Mouse (Mus musculus): Measurements from ENCODE around the gene Ropn1l. TPM values are rescaled to one million over a fixed set of nuclear protein-coding genes. Genes with fewer than 3 reads are reported as not detected.

Gene Ropn1l
- 1.4 and 2.5 TPM in 2 replicates for polyA plus RNA-seq (2015; fragmentation: Nextera tagmentation; extraction: Ambion mirVana)

DNA sequence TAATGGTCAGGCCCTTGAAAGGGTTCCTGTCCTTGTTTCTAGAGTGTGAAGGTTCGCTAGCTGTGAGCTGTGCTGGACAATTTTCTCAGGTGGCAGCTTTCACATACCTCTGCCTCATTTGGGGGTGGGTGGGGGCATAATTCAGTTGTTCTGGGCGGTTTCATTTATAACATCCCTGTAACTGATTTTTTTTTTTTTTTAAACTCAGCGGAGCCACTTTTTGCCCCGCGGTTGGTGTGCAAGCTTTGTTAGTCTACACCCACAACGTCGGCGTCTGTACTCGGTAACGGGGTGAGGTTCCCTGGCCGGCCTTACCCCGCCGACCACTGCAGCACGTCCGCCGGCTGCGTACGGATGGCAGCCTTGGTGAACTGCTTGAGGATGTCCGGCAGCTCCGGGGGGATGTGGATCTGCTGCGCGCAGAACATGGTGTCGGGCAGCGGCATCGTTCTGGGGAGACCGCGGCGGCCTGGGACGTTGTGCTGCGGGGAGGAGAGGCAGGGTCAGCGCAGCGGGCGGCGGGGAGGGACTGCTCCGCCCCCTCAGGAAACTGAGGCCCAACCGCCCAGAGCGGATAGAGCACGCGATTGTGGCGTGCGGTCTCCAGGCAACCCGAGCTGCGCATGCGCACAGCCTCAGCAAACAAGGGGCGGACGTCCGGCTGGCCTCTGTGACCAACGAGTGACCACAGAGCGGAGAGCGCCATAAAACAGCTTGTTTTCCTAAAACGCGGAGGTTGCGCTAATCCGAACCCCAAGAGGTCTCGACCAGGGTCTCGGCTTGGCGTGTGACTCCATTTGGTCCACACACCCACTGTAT lies at the start of gene Ropn1l:
TSS of gene Ropn1l (minus strand) at position 640 of the 819 bp plus-strand sequence.
- Histone ChIP-seq H3K27me3 (no peaks in the 10 kb centered on the region), H3K4me3 (peak within 1 kb of the TSS; percentile 65), H3K9me3 (no peaks in the 10 kb centered on the region), H3K4me1 (replicated peaks) (peaks cover 8% of the 10 kb centered on the region), H3K27ac (peak within 1 kb of the TSS; percentile 85), H3K36me3 (peaks cover 12% of the 10 kb centered on the region), H3K9ac (peak within 1 kb of the TSS; percentile 82), H3K4me2 (peak within 1 kb of the TSS; percentile 79)
- WGBS: under 1% methylated on average over 57 of the region's 57 CpGs
- ATAC-seq (ENCODE audit: low FRiP score): peak; percentile 92

GRCm38 (mm10) chr15:31502996-31503395 lies 49.5 kb upstream of the Ropn1l start:
- no peak for ATAC-seq (ENCODE audit: low FRiP score)
- Histone ChIP-seq H3K4me3 (no peak overlapping the region), H3K27ac (no peak overlapping the region), H3K4me2 (no peak overlapping the region), H3K9ac (no peak overlapping the region), H3K27me3 (no peaks in the 10 kb centered on the region), H3K36me3 (peaks cover 32% of the 10 kb centered on the region), H3K9me3 (no peaks in the 10 kb centered on the region), H3K4me1 (replicated peaks) (no peaks in the 10 kb centered on the region)
- 94% methylated on average over 4 of the region's 4 CpGs for WGBS

- 74% methylated on average over 1 of the region's 1 CpGs for WGBS
- H3K9ac ChIP-seq: no peak overlapping the region
- H3K27me3 ChIP-seq: no peaks in the 10 kb centered on the region
- no peak overlapping the region for H3K27ac ChIP-seq
- ATAC-seq (ENCODE audit: low FRiP score): no peak
- H3K4me3 ChIP-seq: no peak overlapping the region
- H3K36me3 ChIP-seq: peaks cover 38% of the 10 kb centered on the region
- no peak overlapping the region for H3K4me2 ChIP-seq
- H3K4me1 ChIP-seq (replicated peaks): no peaks in the 10 kb centered on the region
- no peaks in the 10 kb centered on the region for H3K9me3 ChIP-seq
These were observed 48.8 kb upstream of the Ropn1l start for GRCm38 (mm10) chr15:31502313-31502712.

- ATAC-seq (ENCODE audit: low FRiP score): no peak
- H3K36me3 ChIP-seq: peaks cover 64% of the 10 kb centered on the region
- no peaks in the 10 kb centered on the region for H3K9me3 ChIP-seq
- no peak overlapping the region for H3K4me3 ChIP-seq
- no peaks in the 10 kb centered on the region for H3K4me1 ChIP-seq (replicated peaks)
- H3K27ac ChIP-seq: no peak overlapping the region
- H3K27me3 ChIP-seq: no peaks in the 10 kb centered on the region
- H3K9ac ChIP-seq: no peak overlapping the region
- WGBS: 94% methylated on average over 9 of the region's 9 CpGs
- no peak overlapping the region for H3K4me2 ChIP-seq
These were observed 41.3 kb upstream of the Ropn1l start for GRCm38 (mm10) chr15:31494803-31495202.

GRCm38 (mm10) chr15:31494310-31494709 lies 40.8 kb upstream of the Ropn1l start:
- ATAC-seq (ENCODE audit: low FRiP score): no peak
- no peak overlapping the region for H3K4me2 ChIP-seq
- H3K9me3 ChIP-seq: no peaks in the 10 kb centered on the region
- H3K27ac ChIP-seq: no peak overlapping the region
- H3K27me3 ChIP-seq: no peaks in the 10 kb centered on the region
- 86% methylated on average over 3 of the region's 3 CpGs for WGBS
- no peak overlapping the region for H3K4me3 ChIP-seq
- no peak overlapping the region for H3K9ac ChIP-seq
- H3K36me3 ChIP-seq: peaks cover 66% of the 10 kb centered on the region
- H3K4me1 ChIP-seq (replicated peaks): no peaks in the 10 kb centered on the region

GRCm38 (mm10) chr15:31487407-31487806 lies 33.9 kb upstream of the Ropn1l start:
- Histone ChIP-seq H3K9ac (no peak overlapping the region), H3K36me3 (peaks cover 44% of the 10 kb centered on the region), H3K4me1 (replicated peaks) (no peaks in the 10 kb centered on the region), H3K4me2 (no peak overlapping the region), H3K27me3 (no peaks in the 10 kb centered on the region), H3K9me3 (no peaks in the 10 kb centered on the region), H3K27ac (no peak overlapping the region; the same call in 1 of the 2 replicates), H3K4me3 (no peak overlapping the region)
- ATAC-seq (ENCODE audit: low FRiP score): no peak
- WGBS: 47% methylated on average over 2 of the region's 2 CpGs

- H3K4me2 ChIP-seq: no peak overlapping the region
- H3K4me1 ChIP-seq (replicated peaks): no peaks in the 10 kb centered on the region
- H3K27me3 ChIP-seq: no peaks in the 10 kb centered on the region
- WGBS: 100% methylated on average over 1 of the region's 1 CpGs
- H3K4me3 ChIP-seq: no peak overlapping the region
- H3K36me3 ChIP-seq: peaks cover 77% of the 10 kb centered on the region
- no peak overlapping the region for H3K9ac ChIP-seq
- ATAC-seq (ENCODE audit: low FRiP score): no peak
- no peaks in the 10 kb centered on the region for H3K9me3 ChIP-seq
- no peak overlapping the region for H3K27ac ChIP-seq
These were observed 23.1 kb upstream of the Ropn1l start for GRCm38 (mm10) chr15:31476678-31477077.

GRCm38 (mm10) chr15:31472645-31473574 lies 19.4 kb upstream of the Ropn1l start:
- no peak overlapping the region for H3K27ac ChIP-seq
- no peaks in the 10 kb centered on the region for H3K9me3 ChIP-seq
- no peaks in the 10 kb centered on the region for H3K27me3 ChIP-seq
- H3K4me1 ChIP-seq (replicated peaks): no peaks in the 10 kb centered on the region
- no peak for ATAC-seq (ENCODE audit: low FRiP score)
- no peak overlapping the region for H3K4me3 ChIP-seq
- H3K36me3 ChIP-seq: peaks cover 61% of the 10 kb centered on the region
- no peak overlapping the region for H3K4me2 ChIP-seq
- 81% methylated on average over 4 of the region's 4 CpGs for WGBS
- no peak overlapping the region for H3K9ac ChIP-seq

- WGBS: 90% methylated on average over 4 of the region's 4 CpGs
These were observed 18.0 kb upstream of the Ropn1l start for GRCm38 (mm10) chr15:31471529-31471928.

DNA sequence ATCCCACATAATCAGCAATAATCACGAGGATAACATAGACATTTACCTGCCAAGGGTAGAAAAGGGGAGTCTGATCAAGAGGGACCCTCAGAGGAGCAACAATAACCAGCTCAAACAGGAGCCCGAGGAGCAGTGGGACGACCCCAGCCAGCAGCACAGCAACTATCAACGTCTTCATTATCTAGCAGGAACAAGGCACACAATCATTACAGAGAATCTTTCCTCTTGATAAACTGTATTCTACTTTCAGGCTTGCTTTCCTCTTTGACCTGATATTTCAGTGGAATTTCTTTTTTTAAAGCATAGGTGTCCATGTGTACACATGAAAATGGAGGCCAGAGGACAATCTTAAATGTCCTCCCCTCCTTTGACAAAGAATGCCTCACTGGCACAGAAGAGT lies 16.0 kb upstream of the Ropn1l start:
- WGBS: 86% methylated on average over 4 of the region's 4 CpGs
- Histone ChIP-seq H3K4me1 (replicated peaks) (no peaks in the 10 kb centered on the region), H3K4me3 (no peak overlapping the region), H3K4me2 (no peak overlapping the region), H3K27me3 (no peaks in the 10 kb centered on the region), H3K9ac (no peak overlapping the region), H3K36me3 (peaks cover 66% of the 10 kb centered on the region), H3K9me3 (no peaks in the 10 kb centered on the region), H3K27ac (no peak overlapping the region)
- ATAC-seq (ENCODE audit: low FRiP score): no peak

More at GRCm38 (mm10) chr15:31471529-31471928, 18.0 kb upstream of the Ropn1l start:
- Histone ChIP-seq H3K27ac (no peak overlapping the region), H3K4me2 (no peak overlapping the region), H3K9me3 (no peaks in the 10 kb centered on the region), H3K27me3 (no peaks in the 10 kb centered on the region), H3K9ac (no peak overlapping the region), H3K4me3 (no peak overlapping the region), H3K36me3 (peaks cover 62% of the 10 kb centered on the region), H3K4me1 (replicated peaks) (no peaks in the 10 kb centered on the region)
- no peak for ATAC-seq (ENCODE audit: low FRiP score)

DNA sequence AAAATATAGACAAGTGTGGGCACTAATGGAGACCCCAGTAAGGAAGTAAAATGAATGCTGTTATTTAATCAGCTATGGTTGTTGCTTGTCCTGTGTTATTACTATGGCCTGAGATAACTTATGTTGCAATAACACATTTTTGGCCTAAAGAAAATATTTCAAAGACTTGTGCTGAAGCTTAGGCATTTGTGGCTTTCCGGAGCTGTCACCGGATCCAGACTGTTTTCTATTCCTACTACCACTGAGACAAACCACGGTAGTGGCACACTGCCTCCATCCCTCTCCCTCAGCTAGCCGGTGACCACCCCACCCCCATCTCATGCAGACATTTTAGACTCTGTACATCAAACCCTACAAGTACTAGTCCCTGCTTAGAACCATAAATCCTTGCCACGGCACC lies 15.3 kb upstream of the Ropn1l start:
- peaks cover 67% of the 10 kb centered on the region for H3K36me3 ChIP-seq
- no peaks in the 10 kb centered on the region for H3K9me3 ChIP-seq
- H3K4me2 ChIP-seq: no peak overlapping the region
- no peak overlapping the region for H3K4me3 ChIP-seq
- ATAC-seq (ENCODE audit: low FRiP score): no peak
- H3K27me3 ChIP-seq: no peaks in the 10 kb centered on the region
- no peak overlapping the region for H3K27ac ChIP-seq
- no peaks in the 10 kb centered on the region for H3K4me1 ChIP-seq (replicated peaks)
- H3K9ac ChIP-seq: no peak overlapping the region
- WGBS: 92% methylated on average over 5 of the region's 5 CpGs

DNA sequence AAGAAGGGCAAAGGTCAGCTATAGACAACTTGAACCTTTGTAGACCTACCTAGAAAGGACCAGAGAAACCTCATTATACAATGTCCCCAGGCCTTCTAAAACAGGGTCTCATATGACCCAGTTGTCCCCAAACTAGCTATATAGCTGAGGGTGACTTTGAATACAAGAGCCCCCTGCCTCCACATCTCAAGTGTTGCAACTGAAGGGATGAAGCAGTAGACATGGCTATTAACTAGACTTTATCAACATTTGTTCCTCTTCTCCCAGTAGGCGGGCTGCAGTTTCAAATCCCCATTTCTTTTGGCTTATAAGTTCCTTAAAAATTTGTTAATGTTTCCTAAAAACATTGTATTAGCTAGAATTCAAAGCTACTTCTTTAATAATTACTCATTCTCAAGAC lies 13.2 kb upstream of the Ropn1l start:
- H3K4me2 ChIP-seq: no peak overlapping the region
- H3K9me3 ChIP-seq: no peaks in the 10 kb centered on the region
- no peaks in the 10 kb centered on the region for H3K4me1 ChIP-seq (replicated peaks)
- H3K27me3 ChIP-seq: no peaks in the 10 kb centered on the region
- no peak overlapping the region for H3K4me3 ChIP-seq
- no peak overlapping the region for H3K9ac ChIP-seq
- peaks cover 76% of the 10 kb centered on the region for H3K36me3 ChIP-seq
- 91% methylated on average over 1 of the region's 1 CpGs for WGBS
- ATAC-seq (ENCODE audit: low FRiP score): no peak
- no peak overlapping the region for H3K27ac ChIP-seq

All from hindbrain, embryonic 13.5 days (tissue).